Mouse (Mus musculus): ENCODE results near the gene Olfr826. TPM values are rescaled to one million over a fixed set of nuclear protein-coding genes. Genes with fewer than 3 reads are reported as not detected.

The Olfr826 gene
- polyA plus RNA-seq (2017; shearing (Covaris generic)), result 0.30 TPM

DNA sequence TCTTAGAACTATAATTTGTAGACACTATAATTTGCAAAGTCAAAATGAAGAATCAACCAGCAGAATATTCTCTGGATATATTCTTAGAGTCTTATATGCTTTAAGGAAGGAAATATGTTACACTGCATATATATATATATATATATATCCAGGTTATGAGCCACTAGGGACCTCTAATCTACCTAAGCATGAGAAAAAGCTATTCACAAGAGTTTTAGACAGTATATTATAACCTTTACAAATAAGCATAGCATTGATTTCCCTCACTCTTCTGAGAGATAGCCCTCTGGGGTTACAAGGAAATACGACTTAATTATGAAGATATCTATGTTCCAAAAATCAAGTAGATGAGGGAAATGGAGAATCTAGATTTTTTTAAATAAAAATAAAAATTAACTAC, at the start of gene Olfr826:
TSS of gene Olfr826 (minus strand) at position 101 of the 400 bp plus-strand sequence.

DNA sequence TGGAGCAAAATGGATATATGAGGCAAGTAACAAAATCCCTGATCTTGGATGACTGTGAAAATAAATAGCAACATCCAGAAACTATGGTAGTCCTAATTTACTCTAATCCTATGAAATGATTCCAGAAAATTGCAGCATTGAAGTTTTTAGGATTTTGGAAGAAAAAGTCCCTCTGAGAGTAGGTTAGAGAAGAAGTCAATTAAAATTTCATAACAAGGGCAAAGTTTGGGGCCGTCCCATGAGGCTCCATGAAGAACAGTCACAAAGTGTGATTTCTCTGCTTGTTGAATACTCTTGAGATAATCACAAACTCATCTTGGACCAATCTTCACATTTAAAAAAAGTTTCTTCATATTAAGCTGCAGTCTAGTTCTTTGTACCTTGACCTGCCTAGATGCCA, 30.3 kb upstream of the Olfr826 start, which contains the start of gene Olfr827:
TSS of gene Olfr827 (minus strand) at position 101 of the 400 bp plus-strand sequence.

DNA sequence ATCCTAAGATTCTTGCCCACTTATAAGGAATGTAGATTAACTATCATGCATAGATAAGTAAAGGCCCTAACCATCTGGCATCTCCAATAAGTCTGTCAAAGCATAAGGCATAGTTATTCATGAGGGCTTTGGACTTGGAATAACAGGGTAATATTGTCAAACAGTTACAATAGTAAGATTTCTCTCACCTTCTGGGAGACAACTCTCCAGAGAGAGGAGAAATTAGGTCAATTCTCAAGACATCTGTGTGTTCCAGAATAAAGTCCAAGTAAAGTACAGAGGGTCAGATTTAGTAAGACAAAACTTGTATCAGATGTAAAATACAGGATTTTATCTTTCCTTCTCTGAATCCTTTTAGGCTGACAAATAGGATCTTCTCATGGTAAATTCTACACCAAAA, 17.3 kb downstream of the Olfr826 start, which contains the start of gene Olfr825:
TSS of gene Olfr825 (minus strand) at position 101 of the 400 bp plus-strand sequence.

DNA sequence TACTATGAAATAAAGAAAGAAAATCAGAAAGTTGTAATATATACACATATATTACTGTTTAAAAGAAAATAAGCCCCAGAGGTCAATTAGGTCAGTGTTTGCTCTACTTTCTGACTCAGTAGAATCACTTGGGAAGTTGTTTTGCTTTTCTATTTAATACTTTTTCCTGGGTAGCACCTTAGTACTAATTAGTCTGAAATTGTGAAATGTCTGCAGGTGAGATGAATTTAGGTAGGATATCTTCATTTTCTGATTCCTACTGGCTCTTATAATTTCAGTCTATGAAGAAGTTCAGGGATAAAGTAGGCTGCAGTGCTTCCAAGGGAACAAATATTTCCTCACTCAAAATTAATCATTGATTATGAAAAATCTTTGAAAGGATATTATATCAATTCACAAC, 54.1 kb downstream of the Olfr826 start, which contains the start of gene Olfr824:
TSS of gene Olfr824 (minus strand) at position 101 of the 400 bp plus-strand sequence.

Other genes starting within 250 kb of the Olfr826 start
- gene Olfr818, start 235.1 kb downstream of the Olfr826 start, polyA plus RNA-seq (2017; shearing (Covaris generic)), result not detected
- gene Olfr819, start 216.9 kb downstream of the Olfr826 start, polyA plus RNA-seq (2017; shearing (Covaris generic)), result not detected
- gene Olfr247, start 208.0 kb downstream of the Olfr826 start, polyA plus RNA-seq (2017; shearing (Covaris generic)), result not detected
- 0.21 TPM for gene Gm10310, start 199.1 kb downstream of the Olfr826 start, polyA plus RNA-seq (2017; shearing (Covaris generic))
- gene Olfr820, start 171.6 kb downstream of the Olfr826 start, polyA plus RNA-seq (2017; shearing (Covaris generic)), result not detected
- not detected for gene Olfr821, start 153.8 kb downstream of the Olfr826 start, polyA plus RNA-seq (2017; shearing (Covaris generic))
- gene Olfr822, start 113.0 kb downstream of the Olfr826 start, polyA plus RNA-seq (2017; shearing (Covaris generic)), result 0.14 TPM
- gene Olfr823, start 68.8 kb downstream of the Olfr826 start, polyA plus RNA-seq (2017; shearing (Covaris generic)), result not detected
- not detected for gene Olfr824, start 54.2 kb downstream of the Olfr826 start, polyA plus RNA-seq (2017; shearing (Covaris generic))
- gene Olfr825, start 17.4 kb downstream of the Olfr826 start, polyA plus RNA-seq (2017; shearing (Covaris generic)), result not detected
- gene Olfr827, start 30.2 kb upstream of the Olfr826 start, polyA plus RNA-seq (2017; shearing (Covaris generic)), result not detected
- not detected for gene Neurod4, start 96.1 kb upstream of the Olfr826 start, polyA plus RNA-seq (2017; shearing (Covaris generic))
- gene Tespa1, start 138.7 kb upstream of the Olfr826 start, polyA plus RNA-seq (2017; shearing (Covaris generic)), result 208 TPM
- 0.17 TPM for gene Vmn2r84, start 210.1 kb upstream of the Olfr826 start, polyA plus RNA-seq (2017; shearing (Covaris generic))
- not detected for gene Vmn2r85, start 245.5 kb upstream of the Olfr826 start, polyA plus RNA-seq (2017; shearing (Covaris generic))

Data from naive thymus-derived CD4-positive, alpha-beta T cell, adult 5 months (primary cell).